Mouse (Mus musculus) activated CD4-positive, CD25-positive, alpha-beta regulatory T cell, adult 4 months (primary cell): Measurements from ENCODE around the gene Crybb3. TPM values are rescaled to one million over a fixed set of nuclear protein-coding genes. Genes with fewer than 3 reads are reported as not detected.
A peak's percentile ranks its signal among the peaks of the same experiment; 100 is the strongest.

Source experiments
- ATAC-seq: one replicate; pipeline ENCODE4 v1.8.0; 2017
- polyA plus RNA-seq, 2 experiments: library from polyadenylated mRNA; unstranded; fragments of 100-300 nt; shearing (Covaris generic); gene quantifications; one replicate each; pipeline ENCODE4 v1.2.1; 2017

The Crybb3 gene
- polyA plus RNA-seq, 2 experiments from 2014 or later, result not detected

- ATAC-seq, result no peak
Measured at GRCm38 (mm10) chr5:113043531-113043930, 37.9 kb downstream of the Crybb3 start.

GRCm38 (mm10) chr5:113041567-113042071 is 39.8 kb downstream of the Crybb3 start:
- ATAC-seq, result no peak

- no peak for ATAC-seq
Measured at GRCm38 (mm10) chr5:113040776-113041175, 40.6 kb downstream of the Crybb3 start.

- ATAC-seq, result no peak
Measured at GRCm38 (mm10) chr5:113038601-113039000, 42.8 kb downstream of the Crybb3 start.

- ATAC-seq, result peak; percentile 84
Measured at GRCm38 (mm10) chr5:113035094-113036047, 46.0 kb downstream of the Crybb3 start.

GRCm38 (mm10) chr5:113031201-113031754 is 50.1 kb downstream of the Crybb3 start:
- no peak for ATAC-seq

- no peak for ATAC-seq
Measured at GRCm38 (mm10) chr5:113030082-113030481, 51.3 kb downstream of the Crybb3 start.

GRCm38 (mm10) chr5:113026706-113027105 is 54.7 kb downstream of the Crybb3 start:
- no peak for ATAC-seq

Other genes with a start within 250 kb of the Crybb3 start
- not detected for gene Myo18b, start 185.2 kb downstream of the Crybb3 start, polyA plus RNA-seq
- gene Grk3, start 65.8 kb downstream of the Crybb3 start, polyA plus RNA-seq, result not detected
- not detected for gene Crybb2, start 11.5 kb downstream of the Crybb3 start, polyA plus RNA-seq
- under 1 TPM; 0.24 to 0.60 TPM for gene 2900026A02Rik, start 139.7 kb upstream of the Crybb3 start, polyA plus RNA-seq
- gene Tmem211, start 145.3 kb upstream of the Crybb3 start, polyA plus RNA-seq, result not detected
- not detected for gene Sgsm1, start 229.2 kb upstream of the Crybb3 start, polyA plus RNA-seq